Mouse (Mus musculus): ENCODE measurements at regions not wholly inside any gene's neighbourhood (a gene's known extent, or its start where the extent isn't known, plus 50 kb on each side); places are given as distances from the start of the nearest gene placed in this dataset.

DNA sequence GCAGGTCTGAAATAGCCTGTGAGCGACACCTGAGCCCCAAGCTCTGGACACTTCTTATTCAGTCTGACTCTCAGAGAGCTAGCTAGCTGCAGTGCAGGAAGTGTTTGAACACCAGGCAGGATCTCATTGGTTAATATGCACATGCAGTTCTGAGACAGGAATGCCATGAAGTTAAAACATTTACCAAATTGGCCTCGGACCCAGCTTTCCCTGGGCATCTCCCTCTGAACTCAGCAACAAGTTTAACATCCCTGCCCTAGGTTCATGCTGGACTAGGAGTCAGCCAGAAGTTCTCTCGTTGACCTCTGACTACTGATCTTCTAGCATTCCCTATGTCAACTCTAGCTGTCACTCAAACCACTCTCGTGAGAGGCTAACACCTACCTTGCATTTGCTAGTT, 175.9 kb downstream of the Utp18 start:
- Histone ChIP-seq H3K4me1 (replicated peaks) (no peaks in the 10 kb centered on the region), H3K9me3 (no peaks in the 10 kb centered on the region), H3K4me3 (replicated peaks) (no peak overlapping the region), H3K36me3 (no peaks in the 10 kb centered on the region), H3K9ac (replicated peaks) (no peak overlapping the region), H3K27ac (no peak overlapping the region), H3K4me2 (no peak overlapping the region), H3K27me3 (no peaks in the 10 kb centered on the region)
- no peak for ATAC-seq (ENCODE audit: insufficient number of reproducible peaks, insufficient read depth, low FRiP score, low TSS enrichment, low read depth)
- WGBS = 85% methylated on average over 4 of the region's 4 CpGs

DNA sequence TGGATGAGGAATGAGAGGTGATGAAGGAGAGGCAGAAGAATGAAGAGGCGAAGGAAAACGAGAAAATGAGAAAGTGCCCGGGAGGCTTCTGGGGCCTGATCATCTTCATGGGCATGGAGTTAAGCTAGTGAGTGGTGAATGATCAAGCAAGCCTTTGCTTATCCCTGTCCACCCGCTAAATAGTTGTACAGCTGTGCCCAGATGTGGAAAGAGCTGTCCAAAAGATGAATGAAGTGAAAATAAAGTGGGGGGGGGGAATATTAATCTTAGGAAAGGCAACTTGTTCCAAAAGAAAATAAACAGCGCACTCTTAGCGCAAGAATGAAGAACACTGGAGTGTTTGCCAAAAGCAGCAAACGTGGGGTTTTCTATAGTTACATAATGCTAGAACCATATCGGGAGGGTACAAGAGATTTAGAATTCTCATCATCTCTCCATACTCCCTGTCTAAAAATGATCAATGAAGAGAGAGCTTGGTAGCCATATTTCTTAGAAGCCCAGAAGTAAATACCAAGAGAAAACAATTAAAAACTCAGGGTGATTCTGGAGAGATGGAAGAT, 188.5 kb downstream of the Utp18 start:
- H3K4me2 ChIP-seq = no peak overlapping the region
- H3K9me3 ChIP-seq = no peaks in the 10 kb centered on the region
- H3K4me1 ChIP-seq (replicated peaks) = no peaks in the 10 kb centered on the region
- no peaks in the 10 kb centered on the region for H3K27me3 ChIP-seq
- WGBS = 83% methylated on average over 8 of the region's 8 CpGs
- ATAC-seq (ENCODE audit: insufficient number of reproducible peaks, insufficient read depth, low FRiP score, low TSS enrichment, low read depth) = no peak
- no peaks in the 10 kb centered on the region for H3K36me3 ChIP-seq
- no peak overlapping the region for H3K9ac ChIP-seq (replicated peaks)
- H3K27ac ChIP-seq = no peak overlapping the region
- H3K4me3 ChIP-seq (replicated peaks) = no peak overlapping the region

- H3K9ac ChIP-seq (replicated peaks) = no peak overlapping the region
- no peak overlapping the region for H3K4me3 ChIP-seq (replicated peaks)
- H3K27ac ChIP-seq = no peak overlapping the region
- H3K4me2 ChIP-seq = no peak overlapping the region
- H3K36me3 ChIP-seq = no peaks in the 10 kb centered on the region
- no peaks in the 10 kb centered on the region for H3K9me3 ChIP-seq
- no peak for ATAC-seq (ENCODE audit: insufficient number of reproducible peaks, insufficient read depth, low FRiP score, low TSS enrichment, low read depth)
- no peaks in the 10 kb centered on the region for H3K4me1 ChIP-seq (replicated peaks)
- WGBS = 83% methylated on average over 12 of the region's 12 CpGs
- H3K27me3 ChIP-seq = no peaks in the 10 kb centered on the region
Observed at GRCm38 (mm10) chr11:93696096-93696890, 189.3 kb downstream of the Utp18 start.

GRCm38 (mm10) chr11:93683691-93684090, 201.9 kb downstream of the Utp18 start:
- Histone ChIP-seq H3K36me3 (no peaks in the 10 kb centered on the region), H3K4me1 (replicated peaks) (peaks cover 10% of the 10 kb centered on the region), H3K4me2 (no peak overlapping the region), H3K9ac (replicated peaks) (no peak overlapping the region), H3K27ac (no peak overlapping the region), H3K27me3 (no peaks in the 10 kb centered on the region), H3K4me3 (replicated peaks) (no peak overlapping the region), H3K9me3 (no peaks in the 10 kb centered on the region)
- no peak for ATAC-seq (ENCODE audit: insufficient number of reproducible peaks, insufficient read depth, low FRiP score, low TSS enrichment, low read depth)
- WGBS = 22% methylated on average over 5 of the region's 5 CpGs

DNA sequence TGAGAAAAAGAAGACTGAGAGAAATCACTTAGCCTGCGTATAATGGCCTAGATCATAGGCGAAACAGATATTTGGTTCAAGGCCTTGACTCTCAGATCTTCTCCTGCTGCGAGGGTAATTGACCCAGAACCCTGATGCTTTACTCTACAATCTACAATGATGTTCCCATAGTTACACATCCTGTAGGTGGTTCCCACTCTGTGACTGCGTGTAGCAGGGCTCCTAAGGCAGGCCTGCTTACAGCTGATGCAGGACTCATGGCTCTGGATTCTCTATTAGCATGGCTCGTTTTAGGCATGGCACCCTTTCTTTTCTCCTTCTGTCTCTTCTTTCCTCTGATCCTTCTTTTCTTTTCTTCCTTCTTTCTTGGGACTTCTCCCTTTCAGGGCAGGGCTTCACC, 209.3 kb downstream of the Utp18 start:
- Histone ChIP-seq H3K4me2 (no peak overlapping the region), H3K27ac (no peak overlapping the region), H3K9me3 (no peaks in the 10 kb centered on the region), H3K9ac (replicated peaks) (no peak overlapping the region), H3K36me3 (no peaks in the 10 kb centered on the region), H3K27me3 (no peaks in the 10 kb centered on the region), H3K4me1 (replicated peaks) (no peaks in the 10 kb centered on the region), H3K4me3 (replicated peaks) (no peak overlapping the region)
- no peak for ATAC-seq (ENCODE audit: insufficient number of reproducible peaks, insufficient read depth, low FRiP score, low TSS enrichment, low read depth)
- WGBS = 87% methylated on average over 5 of the region's 5 CpGs

DNA sequence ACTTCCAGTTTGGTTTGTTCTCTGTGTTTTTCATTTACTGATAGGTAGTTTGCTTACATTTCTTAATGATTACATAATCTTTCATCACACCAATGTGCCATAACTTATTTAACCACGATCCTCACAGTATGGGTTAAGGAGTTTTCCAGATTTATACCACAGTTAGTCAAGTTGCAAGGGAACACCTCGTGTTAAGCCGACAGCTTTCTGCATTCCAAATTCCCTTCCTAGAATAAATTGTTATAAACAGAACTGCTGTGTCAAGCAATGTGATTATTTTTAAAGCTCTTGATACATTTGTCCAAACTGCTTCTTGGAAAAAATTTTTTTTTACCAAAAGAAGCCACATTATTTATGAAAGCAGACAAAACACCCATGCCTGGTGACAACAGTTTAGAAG, 213.5 kb downstream of the Utp18 start:
- Histone ChIP-seq H3K4me2 (no peak overlapping the region), H3K36me3 (no peaks in the 10 kb centered on the region), H3K4me1 (replicated peaks) (no peaks in the 10 kb centered on the region), H3K27ac (no peak overlapping the region), H3K9ac (replicated peaks) (no peak overlapping the region), H3K4me3 (replicated peaks) (no peak overlapping the region), H3K27me3 (no peaks in the 10 kb centered on the region), H3K9me3 (no peaks in the 10 kb centered on the region)
- WGBS = 77% methylated on average over 3 of the region's 3 CpGs
- ATAC-seq (ENCODE audit: insufficient number of reproducible peaks, insufficient read depth, low FRiP score, low TSS enrichment, low read depth) = no peak

DNA sequence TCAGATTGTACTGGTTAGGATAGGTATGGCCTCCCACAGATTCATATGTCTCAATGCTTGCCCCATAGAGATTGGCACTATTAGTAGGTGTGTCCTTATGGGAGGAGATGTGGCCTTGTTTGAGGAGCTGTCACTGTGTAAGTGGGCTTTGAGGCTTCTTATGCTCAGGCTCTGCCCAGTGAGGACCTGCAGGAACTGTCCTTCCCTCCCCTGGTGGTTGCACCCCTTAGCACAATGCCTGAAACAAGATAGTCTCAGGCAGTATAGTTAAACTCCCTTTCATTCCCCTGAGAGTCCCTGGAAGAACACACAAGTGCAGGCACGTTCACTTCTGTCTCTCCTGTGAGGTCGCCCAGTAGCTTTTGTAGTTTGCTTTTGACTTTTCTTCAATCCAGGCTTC, 223.9 kb downstream of the Utp18 start:
- Histone ChIP-seq H3K27ac (no peak overlapping the region), H3K27me3 (no peaks in the 10 kb centered on the region; the same call in 1 of the 2 replicates), H3K9ac (replicated peaks) (no peak overlapping the region), H3K4me3 (replicated peaks) (no peak overlapping the region), H3K9me3 (no peaks in the 10 kb centered on the region), H3K36me3 (no peaks in the 10 kb centered on the region), H3K4me1 (replicated peaks) (peaks cover 4% of the 10 kb centered on the region), H3K4me2 (no peak overlapping the region)
- no peak for ATAC-seq (ENCODE audit: insufficient number of reproducible peaks, insufficient read depth, low FRiP score, low TSS enrichment, low read depth)
- 51% methylated on average over 2 of the region's 2 CpGs for WGBS

GRCm38 (mm10) chr11:93660379-93660778, 225.2 kb downstream of the Utp18 start:
- no peak overlapping the region for H3K4me3 ChIP-seq (replicated peaks)
- no peak for ATAC-seq (ENCODE audit: insufficient number of reproducible peaks, insufficient read depth, low FRiP score, low TSS enrichment, low read depth)
- WGBS = 91% methylated on average over 7 of the region's 7 CpGs

DNA sequence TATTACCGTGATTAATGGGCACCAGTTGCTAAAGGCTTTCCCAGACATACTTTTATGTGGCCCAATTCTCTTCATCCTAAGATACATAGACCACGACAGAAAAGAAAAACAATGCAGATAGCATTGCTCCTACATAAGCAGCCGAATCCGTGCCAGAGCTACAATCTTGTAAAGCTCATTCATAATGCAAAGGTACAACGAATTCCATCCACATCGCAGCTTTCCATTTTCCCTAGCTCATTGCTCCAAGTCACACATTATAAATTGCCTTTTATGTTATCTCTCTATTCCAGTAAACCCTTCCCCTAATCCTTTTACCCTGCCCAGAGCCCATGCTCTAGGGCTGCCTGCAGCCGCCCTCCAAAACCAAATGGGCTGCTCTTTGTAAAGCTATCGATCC, 226.8 kb downstream of the Utp18 start:
- Histone ChIP-seq H3K4me3 (replicated peaks) (no peak overlapping the region), H3K27me3 (no peaks in the 10 kb centered on the region; the same call in 1 of the 2 replicates), H3K4me1 (replicated peaks) (peaks cover 21% of the 10 kb centered on the region), H3K9ac (replicated peaks) (no peak overlapping the region), H3K27ac (no peak overlapping the region), H3K4me2 (no peak overlapping the region), H3K36me3 (no peaks in the 10 kb centered on the region), H3K9me3 (no peaks in the 10 kb centered on the region)
- ATAC-seq (ENCODE audit: insufficient number of reproducible peaks, insufficient read depth, low FRiP score, low TSS enrichment, low read depth) = no peak
- 33% methylated on average over 8 of the region's 8 CpGs for WGBS

More at GRCm38 (mm10) chr11:93660379-93660778, 225.2 kb downstream of the Utp18 start:
- H3K36me3 ChIP-seq = no peaks in the 10 kb centered on the region
- peaks cover 17% of the 10 kb centered on the region for H3K4me1 ChIP-seq (replicated peaks)
- no peaks in the 10 kb centered on the region for H3K9me3 ChIP-seq
- H3K27ac ChIP-seq = no peak overlapping the region
- no peaks in the 10 kb centered on the region; the same call in 1 of the 2 replicates for H3K27me3 ChIP-seq
- H3K4me2 ChIP-seq = no peak overlapping the region
- H3K9ac ChIP-seq (replicated peaks) = no peak overlapping the region

DNA sequence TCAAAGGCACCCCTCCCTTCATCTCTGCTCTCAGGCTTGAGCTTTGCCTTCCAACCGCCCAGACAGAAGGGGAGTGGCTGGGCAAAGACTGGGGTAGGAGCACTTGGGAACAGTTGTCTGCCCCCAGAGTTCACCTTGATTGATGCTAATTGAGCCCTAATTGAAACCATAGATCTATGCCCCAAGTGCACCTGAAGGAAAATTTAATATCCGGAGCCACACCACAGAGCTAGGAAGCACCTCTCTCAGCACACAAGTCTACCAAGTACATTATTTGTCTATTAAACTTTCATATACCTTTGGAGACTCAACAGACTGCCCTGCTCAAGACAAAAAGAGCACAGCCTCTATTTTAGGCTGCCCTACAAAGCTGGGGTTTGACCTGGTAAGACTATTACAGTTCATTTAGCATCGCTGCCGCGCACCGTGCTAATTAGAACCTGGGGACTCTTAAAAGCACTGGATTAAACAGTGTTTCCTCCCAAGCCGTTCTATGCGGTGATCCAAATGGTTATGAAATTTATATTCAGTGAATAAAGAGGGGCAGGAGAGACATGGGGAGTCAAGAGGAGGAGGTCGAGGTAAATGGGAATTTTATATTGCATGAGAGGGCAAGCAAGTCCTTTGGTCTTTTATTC, 229.8 kb downstream of the Utp18 start:
- H3K4me3 ChIP-seq (replicated peaks) = no peak overlapping the region
- no peak overlapping the region for H3K27ac ChIP-seq
- H3K36me3 ChIP-seq = no peaks in the 10 kb centered on the region
- WGBS = 16% methylated on average over 9 of the region's 9 CpGs
- ATAC-seq (ENCODE audit: insufficient number of reproducible peaks, insufficient read depth, low FRiP score, low TSS enrichment, low read depth) = peak; percentile 79
- H3K4me1 ChIP-seq (replicated peaks) = peaks cover 21% of the 10 kb centered on the region
- no peaks in the 10 kb centered on the region for H3K9me3 ChIP-seq
- H3K4me2 ChIP-seq = peak overlapping the region; percentile 9; the same call in 1 of the 2 replicates
- H3K27me3 ChIP-seq = no peaks in the 10 kb centered on the region; the same call in 1 of the 2 replicates
- no peak overlapping the region for H3K9ac ChIP-seq (replicated peaks)

DNA sequence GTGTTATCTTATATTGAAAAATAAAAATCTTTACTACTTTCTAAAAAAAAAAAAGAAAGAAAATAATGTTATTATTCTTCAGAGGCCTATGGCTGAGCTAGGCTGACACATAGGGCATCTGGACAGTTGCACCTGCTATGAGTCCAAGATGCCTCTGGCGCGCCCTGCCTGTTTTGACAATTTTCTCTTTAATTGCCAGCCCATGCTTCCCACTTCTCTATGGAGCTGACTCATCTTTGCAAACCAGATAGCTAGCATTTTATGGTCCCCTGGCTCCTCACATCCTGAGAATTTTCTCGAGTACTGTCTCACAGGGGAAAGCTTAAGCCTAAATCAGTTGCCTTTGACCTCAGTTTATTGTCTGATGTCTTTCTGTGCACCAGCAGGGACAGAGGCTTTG, 232.2 kb downstream of the Utp18 start:
- no peaks in the 10 kb centered on the region; the same call in 1 of the 2 replicates for H3K27me3 ChIP-seq
- 85% methylated on average over 3 of the region's 3 CpGs for WGBS
- no peaks in the 10 kb centered on the region for H3K9me3 ChIP-seq
- H3K27ac ChIP-seq = no peak overlapping the region
- no peak overlapping the region for H3K4me2 ChIP-seq
- no peak for ATAC-seq (ENCODE audit: insufficient number of reproducible peaks, insufficient read depth, low FRiP score, low TSS enrichment, low read depth)
- H3K9ac ChIP-seq (replicated peaks) = no peak overlapping the region
- peaks cover 21% of the 10 kb centered on the region for H3K4me1 ChIP-seq (replicated peaks)
- H3K36me3 ChIP-seq = no peaks in the 10 kb centered on the region
- no peak overlapping the region for H3K4me3 ChIP-seq (replicated peaks)

Measured in limb, embryonic 12.5 days (tissue).